Mouse (Mus musculus): ENCODE data around the gene Rag2. TPM values are rescaled to one million over a fixed set of nuclear protein-coding genes. Genes with fewer than 3 reads are reported as not detected.

The Rag2 gene
- total RNA-seq, 2 experiments from 2014 or later = not detected

DNA sequence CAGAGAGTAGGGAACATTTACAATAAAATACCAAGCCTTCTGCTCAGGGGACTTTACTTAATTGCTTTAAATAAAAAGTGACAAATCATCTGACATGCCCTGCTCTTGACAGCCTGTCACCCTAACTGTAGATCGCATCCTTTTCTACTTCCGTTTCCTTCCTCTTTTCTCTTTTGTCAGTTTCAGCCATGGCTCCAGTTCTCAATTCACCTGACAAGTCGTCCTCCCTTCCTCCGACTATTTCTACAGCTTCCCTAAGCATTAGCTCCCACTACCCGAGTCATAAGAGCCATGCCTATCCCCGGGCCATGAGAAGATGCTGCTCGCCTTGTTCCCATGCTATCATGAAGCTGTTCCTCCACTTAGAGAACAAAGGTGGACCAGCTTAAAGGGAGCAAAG lies 2.9 kb upstream of the Rag2 start:
- intact Hi-C loops (cut with DNase I) = no loop called here
- DNase-seq (ENCODE audit: low spot score in 2 of 2) = no peak

GRCm38 (mm10) chr2:101623042-101623441 lies 1.5 kb upstream of the Rag2 start:
- intact Hi-C loops (cut with DNase I) = no loop called here
- DNase-seq (ENCODE audit: low spot score in 2 of 2) = no peak

DNA sequence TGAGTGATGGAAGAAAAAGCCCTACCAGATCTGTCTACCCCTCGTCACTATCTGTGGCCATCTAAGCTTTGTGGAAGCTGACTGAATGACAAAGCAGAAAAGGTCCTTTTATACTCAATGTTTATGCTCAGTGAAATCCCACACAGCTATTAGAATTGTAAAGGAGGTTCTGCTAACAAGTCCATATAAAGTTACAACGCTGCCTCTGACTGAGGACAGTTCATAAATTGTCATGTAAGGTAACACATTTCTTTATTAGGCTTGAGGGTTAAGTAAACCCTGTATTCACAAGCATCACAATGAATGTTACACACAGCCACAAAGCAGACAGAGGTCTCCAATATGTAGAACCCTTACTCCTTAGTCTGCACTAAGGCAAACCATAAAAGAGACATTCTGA lies 507 bp upstream of the Rag2 start:
- intact Hi-C loops (cut with DNase I) = no loop called here

DNA sequence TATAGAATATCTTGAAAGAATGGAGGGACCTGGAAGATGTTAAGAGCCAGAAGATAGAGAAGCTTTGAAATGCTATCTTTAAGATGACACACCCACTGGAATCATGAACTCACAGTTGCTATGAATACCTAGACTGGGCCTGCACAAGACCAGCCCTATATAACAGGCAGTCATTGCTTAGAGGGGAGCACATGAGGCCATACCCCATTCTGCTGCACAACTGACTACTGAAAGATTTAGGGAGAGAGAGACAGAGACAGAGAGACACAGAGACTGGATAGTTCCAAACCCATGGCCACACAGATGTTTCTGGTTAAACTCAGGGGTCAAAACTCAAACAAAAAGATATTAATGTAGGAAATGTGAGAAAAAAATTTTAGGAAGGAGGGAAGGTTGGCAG lies 2.7 kb downstream of the Rag2 start:
- DNase-seq (ENCODE audit: low spot score in 2 of 2) = no peak
- intact Hi-C loops (cut with DNase I) = no loop called here

More for the DNA sequence above, 507 bp upstream of the Rag2 start:
- no peak for DNase-seq (ENCODE audit: low spot score in 2 of 2)

- DNase-seq (ENCODE audit: low spot score in 2 of 2) = peak; percentile 90 to 98
- intact Hi-C loops (cut with DNase I) = no loop called here
These were observed 4.0 kb downstream of the Rag2 start for GRCm38 (mm10) chr2:101628297-101629236.

DNA sequence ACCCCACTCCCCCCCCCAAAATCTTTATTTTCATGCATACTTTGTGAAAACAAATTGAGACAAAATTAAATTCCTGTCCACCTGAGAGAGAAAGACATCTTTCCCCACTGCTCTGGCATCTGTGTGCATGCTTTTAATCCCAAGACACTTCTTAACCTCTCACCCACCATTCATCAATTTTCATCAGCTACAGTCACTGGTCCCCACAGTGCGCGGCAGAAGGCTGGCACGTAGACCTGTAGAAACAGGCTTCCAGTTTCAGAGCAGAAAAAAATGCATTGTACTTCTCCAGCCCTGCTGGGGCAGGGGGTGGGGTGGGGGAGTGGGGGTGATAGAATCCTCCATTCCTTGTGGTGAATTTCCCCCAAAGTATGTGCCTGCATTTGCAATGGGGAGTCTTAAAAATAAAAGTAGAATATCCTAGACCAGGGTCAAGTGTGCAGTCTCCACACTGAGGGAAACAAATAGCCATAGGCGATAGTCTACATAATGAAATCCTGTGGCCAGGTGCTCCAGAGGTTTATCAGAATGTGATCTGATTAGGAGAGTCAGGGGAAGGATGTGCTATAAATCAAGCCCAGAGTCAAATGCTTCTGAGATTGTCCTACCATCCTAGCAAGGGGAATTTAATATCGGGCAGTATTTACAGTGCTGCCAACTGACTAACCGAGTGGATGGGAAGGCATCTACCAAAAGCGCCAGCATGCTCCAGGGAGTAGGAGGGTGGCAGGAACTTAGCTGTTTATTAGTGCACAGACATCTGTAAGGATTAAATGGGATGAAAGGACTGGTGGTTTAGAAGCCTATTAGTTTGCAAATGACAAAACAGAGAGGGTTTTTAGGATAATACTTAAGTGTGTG lies 14.7 kb downstream of the Rag2 start:
- DNase-seq (ENCODE audit: low spot score in 2 of 2) = no peak
- intact Hi-C loops (cut with DNase I) = no loop called here

GRCm38 (mm10) chr2:101639840-101640350 lies 15.4 kb downstream of the Rag2 start:
- intact Hi-C loops (cut with DNase I) = no loop called here
- DNase-seq (ENCODE audit: low spot score in 2 of 2) = no peak

DNA sequence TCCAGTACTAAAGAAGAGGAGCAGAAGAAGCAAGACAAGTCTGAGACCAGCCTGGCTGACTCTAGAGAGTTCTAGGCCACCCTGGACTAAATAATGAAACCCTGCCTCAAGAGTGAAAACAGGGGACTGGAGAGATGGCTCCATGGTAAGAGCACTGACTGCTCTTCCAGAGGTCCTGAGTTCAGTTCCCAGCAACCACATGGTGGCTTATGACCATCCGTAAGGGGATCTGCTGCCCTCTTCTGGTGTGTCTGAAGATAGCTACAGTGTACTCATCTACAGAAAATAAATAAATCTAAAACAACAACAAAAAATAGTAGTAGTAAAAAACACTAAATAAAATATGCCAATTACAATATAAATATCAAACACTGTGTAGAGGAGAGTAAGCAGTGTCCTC lies 21.3 kb downstream of the Rag2 start:
- intact Hi-C loops (cut with DNase I) = no loop called here

DNA sequence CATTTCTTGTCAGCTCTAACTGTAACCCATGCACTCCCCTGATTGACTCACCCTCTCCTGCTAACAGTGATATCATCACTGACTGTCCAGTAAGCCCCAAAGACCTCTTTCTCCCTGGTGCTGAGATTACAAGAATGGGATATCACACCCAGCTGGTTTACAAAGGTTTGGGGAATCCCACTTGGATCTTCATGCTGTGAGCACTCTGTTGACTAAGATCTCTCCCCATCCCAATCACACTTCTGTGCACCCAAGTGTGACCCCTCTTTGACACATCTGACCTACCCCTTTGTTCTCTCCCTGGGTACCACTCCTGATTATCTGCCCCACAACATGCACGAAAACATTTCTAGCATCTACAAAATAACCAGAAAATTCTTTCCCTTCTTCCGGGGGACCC lies 23.8 kb downstream of the Rag2 start:
- intact Hi-C loops (cut with DNase I) = no loop called here
- no peak for DNase-seq (ENCODE audit: low spot score in 2 of 2)

More for the DNA sequence above, 21.3 kb downstream of the Rag2 start:
- no peak for DNase-seq (ENCODE audit: low spot score in 2 of 2)

DNA sequence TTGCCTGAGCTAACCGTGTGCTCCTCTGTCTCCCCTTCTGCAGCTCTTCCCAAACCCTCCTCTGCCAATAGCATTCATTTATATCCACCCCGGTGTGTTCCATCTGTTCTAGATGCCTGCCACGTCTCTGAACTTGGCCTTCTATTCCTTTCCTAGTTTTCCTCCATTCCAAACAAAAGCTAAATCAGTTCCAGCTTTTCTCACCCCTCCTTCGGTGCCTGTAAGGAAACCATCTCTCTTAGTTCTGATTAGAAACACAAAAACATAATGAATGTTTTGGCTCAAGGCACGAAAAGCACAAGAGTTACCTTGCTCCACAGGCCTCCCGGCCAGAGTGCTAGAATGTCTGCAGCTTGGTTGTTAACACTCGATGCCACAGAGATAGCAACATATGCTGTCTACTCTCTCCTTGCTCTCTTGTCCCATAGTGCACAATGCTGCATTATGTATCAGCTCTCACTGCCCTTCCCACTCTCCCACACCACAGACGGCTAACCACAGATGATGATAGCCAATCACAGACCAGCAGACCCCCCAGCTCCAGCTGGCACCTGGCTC lies 24.7 kb downstream of the Rag2 start, which contains the start of the genes Rag1 and B230118H07Rik:
Gene Rag1 (minus strand): TSS at position 388 of the 558 bp plus-strand sequence.
Gene B230118H07Rik (minus strand): TSS at position 419 of the 558 bp plus-strand sequence.
- intact Hi-C loops (cut with DNase I) = no loop called here
- peak in 1 of 2 experiments; percentile 19 for DNase-seq (ENCODE audit: low spot score in 2 of 2)

DNA sequence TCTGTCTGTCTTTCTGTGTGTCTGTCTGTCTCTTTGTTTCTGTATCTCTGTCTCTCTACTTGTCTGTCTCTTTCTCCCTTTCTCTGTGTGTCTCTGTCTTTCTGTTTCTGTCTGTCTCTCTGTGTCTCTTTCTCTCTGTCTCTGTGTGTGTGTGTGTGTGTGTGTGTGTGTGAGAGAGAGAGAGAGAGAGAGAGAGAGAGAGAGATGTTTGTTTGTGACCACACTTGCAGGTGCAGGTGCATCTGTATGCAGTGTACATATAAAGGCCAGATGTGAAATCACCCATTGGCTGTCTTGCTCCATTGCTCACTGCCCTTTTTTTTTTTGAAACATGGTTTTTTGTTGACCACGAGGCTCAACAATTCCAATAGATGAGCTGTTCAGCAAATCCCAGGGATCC lies 25.9 kb downstream of the Rag2 start:
- intact Hi-C loops (cut with DNase I) = no loop called here

GRCm38 (mm10) chr2:101652204-101652920 lies 27.8 kb downstream of the Rag2 start:
- intact Hi-C loops (cut with DNase I) = loop anchor here (2.0 kb wide), 1 partner anchor 54 kb away; no protein-coding TSS in a partner anchor
- DNase-seq (ENCODE audit: low spot score in 2 of 2) = peak in 1 of 2 experiments; percentile 8

More for the DNA sequence above, 25.9 kb downstream of the Rag2 start:
- no peak for DNase-seq (ENCODE audit: low spot score in 2 of 2)

- DNase-seq (ENCODE audit: low spot score in 2 of 2) = peak; percentile 79
- intact Hi-C loops (cut with DNase I) = loop anchor here (1.0 to 2.0 kb wide), 2 partner anchors 54 to 181 kb away; no protein-coding TSS in a partner anchor
These were observed 28.5 kb downstream of the Rag2 start for GRCm38 (mm10) chr2:101652921-101653597.

- intact Hi-C loops (cut with DNase I) = no loop called here
- no peak for DNase-seq (ENCODE audit: low spot score in 2 of 2)
These were observed 36.0 kb downstream of the Rag2 start for GRCm38 (mm10) chr2:101660536-101660935.

DNA sequence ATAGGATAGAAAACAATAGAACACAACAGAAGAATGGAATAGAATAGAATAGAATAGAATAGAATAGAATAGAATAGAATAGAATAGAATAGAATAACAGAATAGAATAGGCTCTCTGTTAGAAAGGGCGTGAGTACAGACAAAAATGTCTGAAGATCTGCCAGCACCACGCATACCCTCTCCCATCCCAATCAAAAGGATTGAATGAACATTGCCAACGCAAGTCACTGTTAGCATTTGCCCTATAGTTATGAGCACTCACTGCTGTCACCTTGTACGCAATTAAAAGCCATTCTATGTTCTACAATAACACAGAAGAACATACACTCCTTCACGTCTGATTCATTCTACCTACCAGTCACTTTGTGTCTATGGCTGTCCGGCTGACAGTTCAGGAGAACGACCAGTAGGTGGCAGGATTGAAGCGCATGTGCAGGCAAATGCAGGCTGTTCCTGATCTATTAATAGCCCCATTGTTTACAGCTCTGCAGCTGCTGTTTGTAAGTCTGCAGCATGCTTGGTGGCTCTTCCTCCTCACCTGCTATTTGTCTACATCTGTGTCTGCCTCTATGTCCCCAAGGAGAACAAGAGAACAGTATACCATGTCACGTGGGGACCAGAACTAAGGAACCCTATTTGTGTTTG lies 40.7 kb downstream of the Rag2 start:
- intact Hi-C loops (cut with DNase I) = no loop called here
- peak; percentile 67 to 80 for DNase-seq (ENCODE audit: low spot score in 2 of 2)

GRCm38 (mm10) chr2:101665703-101666092 lies 41.2 kb downstream of the Rag2 start:
- no peak for DNase-seq (ENCODE audit: low spot score in 2 of 2)
- intact Hi-C loops (cut with DNase I) = no loop called here

DNA sequence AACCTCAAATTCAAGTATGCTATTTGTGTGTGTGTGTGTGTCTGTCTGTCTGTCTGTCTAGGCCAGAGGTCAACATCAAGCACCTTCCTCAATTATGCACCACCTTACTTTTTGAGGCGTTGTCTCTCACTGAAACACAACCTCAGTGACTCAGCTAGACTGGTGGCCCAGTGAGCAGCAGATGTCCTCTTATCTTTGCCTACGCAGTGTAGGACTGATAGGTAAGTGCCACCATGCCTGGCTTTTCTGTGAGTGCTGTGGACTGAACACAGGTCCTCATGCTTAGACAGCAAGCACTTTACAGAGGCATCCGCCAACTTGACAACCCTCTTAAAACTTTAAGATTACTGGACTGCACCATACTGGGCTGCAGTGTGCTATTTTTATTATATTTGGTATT lies 44.2 kb downstream of the Rag2 start:
- DNase-seq (ENCODE audit: low spot score in 2 of 2) = no peak
- intact Hi-C loops (cut with DNase I) = no loop called here

- no peak for DNase-seq (ENCODE audit: low spot score in 2 of 2)
These were observed 49.0 kb downstream of the Rag2 start for GRCm38 (mm10) chr2:101673547-101673946.

More at GRCm38 (mm10) chr2:101673547-101673946, 49.0 kb downstream of the Rag2 start:
- intact Hi-C loops (cut with DNase I) = no loop called here

Measured in left cerebral cortex, postnatal 25 days (tissue).